Mouse (Mus musculus) brown adipose tissue, adult 24 weeks (tissue): ENCODE results near the gene Uso1. TPM values are rescaled to one million over a fixed set of nuclear protein-coding genes. Genes with fewer than 3 reads are reported as not detected.

Source experiments
- H3K27ac ChIP-seq: fragments of 200-500 bp; replicated peaks from 2 replicates; pipeline ENCODE4 v1.5.1; 2012; ENCODE audit warnings: low read depth, mild to moderate bottlenecking, low read length
- H3K4me1 ChIP-seq: fragments of 200-500 bp; 2 replicates; pipeline ENCODE4 v1.6.1; 2012; ENCODE audit warnings: low read length, mixed read lengths; ENCODE audit not compliant: control insufficient read depth, insufficient read depth, insufficient read length
- H3K4me3 ChIP-seq: fragments of 200-500 bp; 2 replicates; pipeline ENCODE4 v1.5.1; 2012; ENCODE audit warnings: low read depth, mild to moderate bottlenecking, low read length, moderate library complexity; ENCODE audit not compliant: insufficient read depth
- polyA plus RNA-seq: library from polyadenylated mRNA; stranded (reverse); fragments of >200 nt; gene quantifications from 2 replicates; pipeline ENCODE4 v1.2.4, GENCODE M21; 2012; ENCODE audit not compliant: missing spikeins, insufficient read depth, insufficient read length

The Uso1 gene
- polyA plus RNA-seq, 1 experiment: 36.8 TPM

DNA sequence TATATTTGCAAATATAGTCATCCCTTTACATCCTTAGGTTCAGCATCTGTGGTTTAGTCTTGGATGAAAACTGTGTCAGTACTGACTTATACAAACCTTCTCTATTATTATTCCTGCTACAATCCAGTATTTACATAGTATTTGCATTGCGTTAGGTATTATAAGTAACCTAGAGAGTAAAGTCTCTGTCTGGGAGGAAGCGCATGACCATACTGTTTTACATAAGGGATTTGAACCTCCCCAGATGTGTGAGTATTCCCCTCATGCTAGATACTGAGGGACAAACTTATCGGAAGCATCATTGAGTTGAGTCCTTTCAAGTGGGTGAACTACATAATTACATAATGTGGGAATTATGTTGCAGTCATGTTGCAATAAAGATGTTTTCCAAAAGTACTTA is 91.8 kb downstream of the Uso1 start:
- Histone ChIP-seq H3K4me1 (no peaks in the 10 kb centered on the region), H3K27ac (no peak overlapping the region), H3K4me3 (no peak overlapping the region)

DNA sequence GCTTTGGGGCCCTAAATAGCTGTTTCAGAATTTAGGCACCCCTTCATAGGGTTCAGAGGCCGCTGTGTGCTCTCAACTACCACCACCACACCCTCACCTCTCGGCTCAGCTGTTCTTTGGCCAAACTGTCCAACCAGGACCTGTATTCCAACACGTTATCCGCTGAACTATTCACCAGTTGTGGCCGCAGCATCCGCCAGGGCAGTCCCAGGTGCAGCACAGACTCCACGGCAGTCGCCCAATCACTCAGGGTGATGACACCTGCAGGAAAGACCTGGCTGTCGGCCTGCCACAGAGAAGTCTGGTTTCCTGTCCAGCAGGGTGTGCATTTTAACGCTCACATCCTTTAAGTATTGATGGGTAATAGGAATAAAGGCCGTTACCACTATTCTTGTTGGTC is 92.6 kb downstream of the Uso1 start:
- Histone ChIP-seq H3K27ac (no peak overlapping the region), H3K4me3 (no peak overlapping the region), H3K4me1 (no peaks in the 10 kb centered on the region)

DNA sequence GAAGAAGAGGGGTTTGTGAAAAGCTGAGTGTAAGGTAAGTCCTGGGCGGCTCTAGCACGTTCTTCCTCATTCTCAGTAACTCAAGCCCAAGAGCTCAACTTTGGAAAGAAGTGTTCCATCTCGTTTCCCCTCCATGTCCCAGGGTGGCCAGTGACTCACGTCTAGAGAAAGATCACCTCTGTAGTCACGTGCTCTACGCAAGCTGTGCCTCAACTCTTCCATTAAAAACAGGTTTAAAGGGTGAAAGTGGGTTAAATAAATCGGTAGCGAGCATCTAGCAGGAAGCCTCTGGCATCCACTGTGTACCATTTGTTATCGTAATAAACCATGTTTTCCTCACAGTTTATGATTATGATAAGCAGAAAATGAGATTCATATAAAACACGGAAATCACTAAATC is 94.1 kb downstream of the Uso1 start:
- no peak overlapping the region for H3K27ac ChIP-seq
- H3K4me3 ChIP-seq: no peak overlapping the region
- H3K4me1 ChIP-seq: no peaks in the 10 kb centered on the region

DNA sequence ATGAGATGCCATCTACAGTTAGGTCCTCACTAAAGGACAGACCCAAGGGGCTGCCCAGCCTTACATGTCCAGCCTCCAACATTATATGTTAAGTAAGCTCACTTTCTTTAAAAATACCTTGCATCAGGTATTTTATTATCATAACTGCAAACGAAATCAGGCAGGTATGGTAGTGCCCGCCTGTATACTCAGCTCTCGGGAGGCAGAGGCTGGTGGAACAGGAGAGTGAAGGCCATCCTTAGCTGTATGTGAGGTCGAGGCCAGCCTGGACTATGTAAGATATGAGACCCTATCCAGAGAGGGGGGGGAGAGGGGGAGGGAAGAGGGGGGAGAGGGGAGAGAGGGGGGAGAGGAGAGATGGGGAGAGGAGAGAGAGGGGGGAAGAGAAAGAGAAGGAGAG is 95.6 kb downstream of the Uso1 start:
- no peak overlapping the region for H3K27ac ChIP-seq
- no peaks in the 10 kb centered on the region for H3K4me1 ChIP-seq
- no peak overlapping the region for H3K4me3 ChIP-seq

DNA sequence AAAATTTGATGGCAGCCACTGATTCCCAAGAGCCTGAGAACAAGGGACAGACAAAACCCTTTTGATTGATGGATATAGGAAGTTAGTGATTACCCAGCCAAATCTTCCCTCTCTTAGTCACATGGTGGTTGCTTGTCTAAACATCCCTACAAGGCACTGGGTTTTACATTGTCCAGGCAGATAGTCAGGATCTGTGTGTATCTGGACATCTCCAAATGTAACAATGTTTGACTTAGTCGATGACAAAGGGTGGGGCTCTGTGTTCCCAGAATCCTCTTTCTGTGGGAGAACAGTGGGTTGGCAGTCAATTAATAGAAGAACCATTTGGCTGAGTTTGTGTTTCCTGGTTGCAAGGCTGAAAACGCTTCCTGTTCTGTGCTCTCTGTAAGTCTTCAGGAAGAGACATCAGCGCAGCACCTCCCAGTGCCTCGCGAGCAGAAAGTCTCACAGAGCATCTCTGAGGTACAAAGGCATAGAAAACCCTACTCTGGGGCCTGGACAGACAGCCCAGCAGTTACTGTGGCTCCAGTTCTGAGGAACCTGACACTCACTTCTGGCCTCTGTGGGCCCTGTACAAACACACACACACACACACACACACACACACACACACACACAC is 97.3 kb downstream of the Uso1 start:
- Histone ChIP-seq H3K4me1 (no peaks in the 10 kb centered on the region), H3K27ac (no peak overlapping the region), H3K4me3 (no peak overlapping the region)

DNA sequence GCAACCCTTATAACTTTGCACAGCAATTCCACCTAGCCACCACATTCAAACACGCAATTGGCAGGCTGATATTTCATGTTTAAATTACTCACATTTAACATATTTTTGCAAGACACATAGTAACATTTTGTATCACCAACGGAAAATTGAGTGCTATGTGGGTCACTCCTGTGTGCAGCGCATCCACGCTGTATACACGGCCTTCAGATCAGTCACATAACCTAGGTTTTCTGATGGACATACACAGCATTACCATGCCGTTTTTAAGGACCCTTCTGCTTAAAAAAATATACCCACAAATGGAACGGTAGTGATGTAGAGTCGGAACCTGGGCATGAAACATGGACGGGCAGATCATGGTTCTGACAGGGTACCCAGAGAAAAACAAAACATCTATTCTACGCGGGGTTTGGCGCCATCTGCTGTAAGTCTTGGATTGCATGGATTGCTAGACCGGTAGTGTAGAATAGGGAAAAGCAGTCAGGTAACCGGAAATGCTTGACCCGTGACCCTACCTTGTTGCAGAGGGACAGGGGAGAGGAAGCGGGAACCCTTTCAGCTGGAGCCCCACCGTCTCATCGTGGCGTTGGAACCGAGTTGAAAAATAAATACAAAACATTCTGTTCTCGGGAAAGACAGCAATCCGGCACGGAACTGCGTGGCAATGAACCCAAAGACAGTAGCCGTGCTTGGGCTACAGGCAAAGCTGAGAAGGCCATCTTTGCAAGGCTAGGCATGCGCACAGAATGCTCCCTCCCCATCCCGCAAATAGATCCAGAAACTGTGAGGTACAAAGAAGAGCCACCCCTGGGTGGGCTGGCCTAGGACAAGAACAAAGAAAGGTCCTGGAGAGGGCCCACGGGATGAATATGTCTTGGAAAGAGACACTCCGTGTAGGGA is 101.8 kb downstream of the Uso1 start:
- no peaks in the 10 kb centered on the region for H3K4me1 ChIP-seq
- H3K4me3 ChIP-seq: no peak overlapping the region
- H3K27ac ChIP-seq: no peak overlapping the region

DNA sequence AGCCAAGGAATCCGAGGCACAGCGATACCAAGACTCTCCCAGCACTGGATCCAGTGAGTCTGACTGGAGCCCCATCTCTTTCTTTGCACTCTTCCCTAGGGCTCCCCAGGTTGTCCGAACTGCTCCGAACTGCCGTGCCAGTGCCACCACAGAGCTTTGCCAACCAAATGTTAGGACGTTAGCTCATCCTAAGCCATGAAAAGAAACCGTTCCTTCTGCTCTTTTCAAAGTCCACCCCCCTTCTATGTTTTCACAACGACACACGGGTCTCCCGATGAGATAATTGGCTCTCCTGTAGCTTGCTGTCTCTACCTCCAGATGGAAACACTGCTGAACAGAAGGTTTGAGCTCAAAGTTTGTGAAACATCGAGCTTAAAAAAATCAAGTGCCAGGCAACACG is 103.0 kb downstream of the Uso1 start:
- no peaks in the 10 kb centered on the region for H3K4me1 ChIP-seq
- no peak overlapping the region for H3K27ac ChIP-seq
- H3K4me3 ChIP-seq: no peak overlapping the region

DNA sequence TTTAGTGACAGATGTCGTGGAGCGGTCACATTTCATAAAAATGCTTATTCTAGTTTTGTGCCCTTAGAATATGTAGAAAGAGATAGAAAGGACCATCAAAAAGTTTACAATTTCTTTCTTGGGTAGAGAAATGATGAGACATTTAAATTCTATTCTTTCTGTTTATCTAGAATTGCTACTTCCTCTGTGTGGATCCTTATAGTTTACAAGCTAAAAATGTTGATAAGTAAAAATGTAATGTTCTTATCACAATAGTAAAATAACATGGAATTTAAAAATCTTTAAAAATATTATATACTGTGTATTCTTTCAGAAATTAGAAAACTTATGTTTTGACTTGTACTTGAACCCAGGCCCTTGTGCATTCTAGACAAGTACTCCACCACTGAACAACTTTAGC is 107.2 kb downstream of the Uso1 start:
- Histone ChIP-seq H3K4me3 (no peak overlapping the region), H3K27ac (no peak overlapping the region)

DNA sequence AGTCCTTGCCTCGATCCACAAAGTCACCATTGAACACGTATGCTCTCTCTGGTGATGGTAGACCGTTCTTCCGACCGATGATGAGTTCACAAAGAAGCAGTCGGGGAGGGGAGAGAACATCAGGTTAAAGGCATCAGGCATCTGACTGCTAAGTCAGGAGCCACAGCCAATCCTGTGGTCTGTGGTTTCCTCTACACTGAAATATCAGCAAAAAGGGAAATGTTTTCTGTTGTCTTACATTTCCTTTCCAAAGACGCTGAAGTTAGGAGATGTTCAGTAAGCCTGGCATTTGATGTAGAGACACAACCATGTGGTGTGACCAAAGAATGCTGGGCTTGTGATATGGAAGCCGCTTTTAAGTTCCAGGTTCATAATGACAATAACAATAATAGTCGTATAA is 107.7 kb downstream of the Uso1 start:
- Histone ChIP-seq H3K4me3 (no peak overlapping the region), H3K27ac (no peak overlapping the region), H3K4me1 (no peaks in the 10 kb centered on the region)

More for the DNA sequence above, 107.2 kb downstream of the Uso1 start:
- H3K4me1 ChIP-seq: no peaks in the 10 kb centered on the region

DNA sequence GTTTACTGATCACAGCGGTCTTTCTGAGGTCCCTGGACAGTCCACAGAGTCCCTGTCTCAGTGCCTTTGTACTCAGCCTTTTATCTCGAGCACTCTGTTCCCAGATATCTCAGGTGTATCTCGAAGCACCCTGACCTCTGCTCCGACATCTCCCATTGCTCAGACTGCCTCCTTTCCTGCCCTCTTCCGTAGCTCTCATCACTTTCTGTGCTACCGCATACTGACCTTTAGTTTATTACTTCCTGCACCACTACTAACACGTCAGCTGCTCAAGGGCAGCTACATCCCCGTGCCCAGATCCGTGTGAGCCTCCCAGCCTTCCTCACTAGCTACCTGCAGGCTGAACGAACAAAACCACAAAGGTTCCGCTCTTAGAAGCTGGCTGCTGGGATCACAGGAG is 110.9 kb downstream of the Uso1 start:
- Histone ChIP-seq H3K4me1 (no peaks in the 10 kb centered on the region), H3K27ac (no peak overlapping the region), H3K4me3 (no peak overlapping the region)

DNA sequence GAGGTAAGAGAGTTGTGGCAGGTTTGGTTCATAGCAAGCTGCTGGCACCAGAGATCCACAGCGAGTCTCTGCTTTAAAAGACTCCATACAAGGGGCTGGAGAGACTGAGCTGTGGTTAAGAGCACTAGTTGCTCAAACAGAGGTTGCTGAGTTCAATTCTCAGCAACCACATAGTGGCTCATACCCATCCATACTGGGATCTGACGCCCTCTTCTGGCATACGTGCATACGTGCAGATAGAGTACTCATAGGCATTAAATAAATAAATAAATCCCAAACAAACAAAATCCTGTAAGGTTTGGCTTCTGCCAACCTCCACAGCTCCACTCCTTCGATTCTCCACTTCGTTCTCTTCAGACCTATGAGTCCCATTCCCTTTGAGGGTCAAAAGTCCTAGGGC is 114.3 kb downstream of the Uso1 start:
- H3K27ac ChIP-seq: no peak overlapping the region
- no peak overlapping the region for H3K4me3 ChIP-seq

More for the DNA sequence above, 114.3 kb downstream of the Uso1 start:
- H3K4me1 ChIP-seq: no peaks in the 10 kb centered on the region

Other genes with a start within 250 kb of the Uso1 start
- 30.5 and 36.6 TPM in 2 replicates for gene Rchy1, start 174.9 kb upstream of the Uso1 start, polyA plus RNA-seq
- not detected in 2 replicates for gene Odaph, start 150.5 kb upstream of the Uso1 start, polyA plus RNA-seq
- 6.4 and 7.1 TPM in 2 replicates for gene Cdkl2, start 94.1 kb upstream of the Uso1 start, polyA plus RNA-seq
- 59.2 and 82.6 TPM in 2 replicates for gene G3bp2, start 54.2 kb upstream of the Uso1 start, polyA plus RNA-seq
- gene U90926, start 77.5 kb downstream of the Uso1 start, polyA plus RNA-seq: not detected in 2 replicates
- 0.99 TPM in 1 of 2 replicates, not detected in the other for gene Ppef2, start 118.3 kb downstream of the Uso1 start, polyA plus RNA-seq
- gene Naaa, start 140.2 kb downstream of the Uso1 start, polyA plus RNA-seq: 18.1 and 22.8 TPM in 2 replicates
- gene Sdad1, start 172.5 kb downstream of the Uso1 start, polyA plus RNA-seq: 4.2 and 5.8 TPM in 2 replicates
- 15.5 and 47.1 TPM in 2 replicates for gene Cxcl9, start 190.1 kb downstream of the Uso1 start, polyA plus RNA-seq
- gene Art3, start 193.9 kb downstream of the Uso1 start, polyA plus RNA-seq: 163 and 220 TPM in 2 replicates
- 2.7 TPM in 1 of 2 replicates, not detected in the other for gene Cxcl10, start 211.0 kb downstream of the Uso1 start, polyA plus RNA-seq